Mouse (Mus musculus) cerebellum, adult 2 months (tissue): ENCODE results near the gene Ldha. TPM values are rescaled to one million over a fixed set of nuclear protein-coding genes. Genes with fewer than 3 reads are reported as not detected.

ENCODE experiments used
- DNase-seq, 2 experiments: peaks; one replicate each; pipeline ENCODE4 v3.0.0; 2021
- H3K27ac ChIP-seq: fragments of 200-500 bp; 2 replicates; pipeline ENCODE4 v1.5.1; 2012; ENCODE audit warnings: low read length, control low read depth, inconsistent platforms; ENCODE audit not compliant: insufficient read depth
- H3K27me3 ChIP-seq: fragments of 200-500 bp; 2 replicates; pipeline ENCODE4 v1.6.1; 2012; ENCODE audit warnings: inconsistent platforms, mild to moderate bottlenecking, low read length, moderate library complexity; ENCODE audit not compliant: control insufficient read depth, insufficient read depth
- H3K4me1 ChIP-seq: fragments of 200-500 bp; 2 replicates; pipeline ENCODE4 v1.6.1; 2011; ENCODE audit warnings: low read length; ENCODE audit not compliant: control insufficient read depth, insufficient read depth
- H3K4me3 ChIP-seq: fragments of 200-500 bp; replicated peaks from 2 replicates; pipeline ENCODE3; 2011; ENCODE audit warnings: mild to moderate bottlenecking, low read depth, low read length, control low read depth; ENCODE audit not compliant: insufficient read depth
- CTCF ChIP-seq: fragments of 200-500 bp; IDR thresholded peaks from 2 replicates; pipeline ENCODE4 v1.5.1; 2011; ENCODE audit warnings: low read depth, mild to moderate bottlenecking, control low read depth, low read length, moderate library complexity, borderline replicate concordance; ENCODE audit not compliant: insufficient read depth
- POLR2A ChIP-seq: fragments of 200-500 bp; IDR thresholded peaks from 2 replicates; pipeline ENCODE4 v1.6.1; 2011; ENCODE audit warnings: low read length, control low read depth, borderline replicate concordance; ENCODE audit not compliant: insufficient read depth
- WGBS: fragments of 180-500 bp; shearing (Covaris S2); methylation state at CpG from one replicate; pipeline ENCODE4 v1.1.7; 2018; 5-methylcytosine and 5-hydroxymethylcytosine counted together
- polyA plus RNA-seq: library from polyadenylated mRNA; depleted of rRNA; stranded (reverse); fragments of >200 nt; gene quantifications from 2 replicates; pipeline ENCODE4 v1.2.3, GENCODE M21; 2012

Gene Ldha
- polyA plus RNA-seq, 1 experiment: 209 TPM

DNA sequence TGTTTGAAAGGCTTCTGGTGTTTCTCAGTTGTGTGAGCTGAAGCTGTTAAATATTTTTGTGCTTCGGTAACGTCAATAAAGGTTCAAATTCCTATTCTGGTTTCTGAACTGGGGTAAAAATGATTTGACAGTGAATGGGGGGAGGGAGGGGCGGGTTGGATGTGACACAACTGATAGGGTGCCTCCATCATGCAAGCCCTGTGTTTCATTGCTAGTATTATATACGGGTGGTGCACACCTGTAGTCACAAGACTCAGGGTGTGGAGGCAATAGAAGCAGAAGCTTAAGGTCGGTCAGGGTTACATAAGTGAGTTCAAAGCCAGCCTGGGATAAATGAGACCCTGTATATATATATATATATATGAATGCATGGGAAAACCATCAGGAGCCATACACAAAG is 1.4 kb upstream of the Ldha start:
- Histone ChIP-seq H3K27me3 (no peaks in the 10 kb centered on the region), H3K27ac (peak overlapping the region; percentile 90; the same call in 1 of the 2 replicates), H3K4me1 (peaks cover 14% of the 10 kb centered on the region), H3K4me3 (no peak overlapping the region)
- DNase-seq: no peak
- 91% methylated on average over 5 of the region's 5 CpGs for WGBS
- TF ChIP-seq CTCF: no peak

- WGBS: 87% methylated on average over 4 of the region's 4 CpGs
Measured at GRCm38 (mm10) chr7:46840326-46840725, 949 bp upstream of the Ldha start.

GRCm38 (mm10) chr7:46842278-46842677 is 1.0 kb downstream of the Ldha start:
- peaks cover 14% of the 10 kb centered on the region for H3K4me1 ChIP-seq
- H3K4me3 ChIP-seq: no peak overlapping the region
- no peak overlapping the region for H3K27ac ChIP-seq
- TF ChIP-seq CTCF (no peak), POLR2A (no peak)
- WGBS: 61% methylated on average over 5 of the region's 5 CpGs
- H3K27me3 ChIP-seq: no peaks in the 10 kb centered on the region
- DNase-seq: no peak

More at GRCm38 (mm10) chr7:46840326-46840725, 949 bp upstream of the Ldha start:
- Histone ChIP-seq H3K4me1 (peaks cover 14% of the 10 kb centered on the region), H3K27ac (no peak overlapping the region), H3K4me3 (no peak overlapping the region), H3K27me3 (no peaks in the 10 kb centered on the region)
- TF ChIP-seq POLR2A (no peak), CTCF (no peak)
- DNase-seq: no peak

GRCm38 (mm10) chr7:46843576-46843975 is 2.3 kb downstream of the Ldha start:
- TF ChIP-seq CTCF: no peak
- no peak for TF ChIP-seq POLR2A
- WGBS: 95% methylated on average over 4 of the region's 4 CpGs
- no peak overlapping the region for H3K27ac ChIP-seq
- no peak for DNase-seq
- H3K27me3 ChIP-seq: no peaks in the 10 kb centered on the region
- H3K4me1 ChIP-seq: peaks cover 12% of the 10 kb centered on the region
- no peak overlapping the region for H3K4me3 ChIP-seq

- Histone ChIP-seq H3K4me3 (peak overlapping the region; percentile 93), H3K27ac (peak overlapping the region; percentile 72), H3K4me1 (no peaks in the 10 kb centered on the region; the same call in 1 of the 2 replicates), H3K27me3 (no peaks in the 10 kb centered on the region)
- TF ChIP-seq POLR2A (peak; percentile 97), CTCF (no peak)
- 1% methylated on average over 51 of the region's 51 CpGs for WGBS
- DNase-seq: peak; percentile 92
Measured at GRCm38 (mm10) chr7:46845211-46845977, 4.1 kb downstream of the Ldha start.

- Histone ChIP-seq H3K27me3 (no peaks in the 10 kb centered on the region), H3K4me1 (no peaks in the 10 kb centered on the region; the same call in 1 of the 2 replicates), H3K4me3 (peak overlapping the region; percentile 93), H3K27ac (peak overlapping the region; percentile 72)
- under 1% methylated on average over 36 of the region's 36 CpGs for WGBS
- TF ChIP-seq CTCF (no peak), POLR2A (no peak)
- DNase-seq: peak in 1 of 2 experiments; percentile 37
Measured at GRCm38 (mm10) chr7:46845978-46846485, 4.8 kb downstream of the Ldha start.

DNA sequence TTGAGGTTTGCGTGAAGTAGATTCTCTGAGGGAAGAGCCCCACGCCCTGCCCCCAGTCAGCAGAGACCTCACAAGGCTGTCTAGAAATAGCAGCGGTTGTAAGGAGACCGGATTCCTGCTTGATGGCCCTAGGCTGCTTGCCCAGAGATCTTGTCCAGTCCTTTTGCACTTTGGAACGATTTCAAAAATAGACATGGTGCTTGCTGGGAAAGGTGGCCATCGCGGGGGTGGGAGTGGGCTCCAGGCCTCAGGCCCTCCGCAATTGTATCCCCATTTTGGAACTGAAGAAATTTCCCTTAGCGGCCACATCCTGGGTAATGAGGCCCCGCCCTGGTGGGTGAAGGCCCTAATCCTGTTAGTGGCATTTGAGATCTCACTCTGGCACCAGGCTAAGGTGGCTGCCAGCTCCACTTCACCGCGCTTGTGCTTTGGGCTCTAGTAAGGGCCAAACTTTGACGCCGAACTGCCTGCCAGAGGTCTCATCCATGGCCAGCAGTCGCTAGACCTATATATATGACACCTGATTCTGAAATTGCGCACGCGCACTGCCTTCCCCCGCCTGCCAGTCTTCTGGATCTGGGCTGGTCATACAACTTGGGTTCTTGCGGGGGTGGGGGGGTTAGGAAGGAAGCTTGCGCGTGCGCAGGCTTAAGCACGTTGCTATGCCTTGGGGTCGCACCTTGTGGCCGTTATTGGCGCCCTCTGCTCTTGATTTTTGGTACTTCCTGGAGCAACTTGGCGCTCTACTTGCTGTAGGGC is 5.4 kb downstream of the Ldha start:
- H3K27me3 ChIP-seq: no peaks in the 10 kb centered on the region
- H3K4me1 ChIP-seq: no peaks in the 10 kb centered on the region; the same call in 1 of the 2 replicates
- H3K27ac ChIP-seq: peak overlapping the region; percentile 72
- 5% methylated on average over 28 of the region's 28 CpGs for WGBS
- H3K4me3 ChIP-seq: peak overlapping the region; percentile 93
- peak; percentile 64 to 68 for DNase-seq
- no peak; the same call in 1 of the 2 replicates for TF ChIP-seq CTCF
- TF ChIP-seq POLR2A: peak; percentile 31; the same call in 1 of the 2 replicates
